Mouse (Mus musculus): ENCODE data around the gene Parp16.

GRCm38 (mm10) chr9:65175939-65176871 lies 18.9 kb upstream of the Parp16 start:
- no peak for TF ChIP-seq POLR2A (IDR thresholded peaks at IDR 0.05; ENCODE audit: borderline replicate concordance, insufficient read depth, low read length)
- TF ChIP-seq CTCF (IDR thresholded peaks at IDR 0.05; ENCODE audit: borderline replicate concordance, insufficient read depth, low read depth, low read length): no peak

Measured in cerebellum, adult 2 months (tissue).